Mouse (Mus musculus): ENCODE data around the gene Pitpnb. TPM values are rescaled to one million over a fixed set of nuclear protein-coding genes. Genes with fewer than 3 reads are reported as not detected.

Pitpnb gene
- total and polyA plus RNA-seq, 3 experiments: 14.9 to 85.7 (median 16.2) TPM

DNA sequence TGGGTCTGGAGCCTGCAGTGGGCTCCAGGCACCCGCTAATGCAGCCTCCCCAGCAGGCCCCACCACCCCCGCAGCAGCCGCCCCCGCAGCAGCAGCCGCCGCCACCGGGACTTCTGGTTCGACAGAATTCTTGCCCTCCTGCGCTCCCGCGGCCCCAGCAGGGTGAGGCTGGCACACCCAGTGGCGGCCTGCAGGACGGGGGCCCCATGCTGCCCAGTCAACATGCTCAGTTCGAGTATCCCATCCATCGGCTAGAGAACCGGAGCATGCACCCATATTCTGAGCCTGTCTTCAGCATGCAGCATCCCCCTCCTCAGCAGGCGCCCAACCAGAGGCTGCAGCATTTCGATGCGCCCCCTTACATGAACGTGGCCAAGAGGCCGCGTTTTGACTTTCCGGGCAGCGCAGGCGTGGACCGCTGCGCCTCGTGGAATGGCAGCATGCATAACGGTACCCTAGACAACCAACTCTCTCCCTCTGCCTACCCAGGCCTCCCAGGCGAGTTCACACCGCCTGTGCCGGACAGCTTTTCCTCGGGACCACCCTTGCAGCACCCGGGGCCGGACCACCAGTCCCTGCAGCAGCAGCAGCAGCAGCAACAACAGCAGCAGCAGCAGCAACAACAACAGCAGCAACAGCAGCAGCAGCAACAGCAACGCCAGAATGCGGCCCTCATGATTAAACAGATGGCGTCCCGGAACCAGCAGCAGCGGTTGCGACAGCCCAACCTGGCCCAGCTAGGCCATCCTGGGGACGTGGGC is 88.7 kb downstream of the Pitpnb start:
- TF ChIP-seq MYC (IDR thresholded peaks at IDR 0.05; ENCODE audit: low read depth, low read length) (no peak), ZMIZ1 (IDR thresholded peaks at IDR 0.05; ENCODE audit: low read depth, low read length) (no peak), SIN3A (IDR thresholded peaks at IDR 0.05; ENCODE audit: low read length) (no peak), SMC3 (IDR thresholded peaks at IDR 0.05; ENCODE audit: low read depth, low read length) (no peak), ZKSCAN1 (IDR thresholded peaks at IDR 0.05; ENCODE audit: borderline replicate concordance, low read depth, low read length) (no peak), GABPA (IDR thresholded peaks at IDR 0.05; ENCODE audit: insufficient replicate concordance, low read depth, low read length) (no peak), KAT2A (IDR thresholded peaks at IDR 0.05; ENCODE audit: insufficient replicate concordance, low read length) (no peak), MAFK (IDR thresholded peaks at IDR 0.05; ENCODE audit: insufficient replicate concordance, low read length) (no peak), RCOR1 (conservative IDR thresholded peaks at IDR 0.05; ENCODE audit: low read depth, low read length) (no peak)
- Histone ChIP-seq H3K79me2 (replicated peaks; ENCODE audit: control insufficient read depth, extremely low read depth, insufficient read depth, poor library complexity, severe bottlenecking) (no peaks in the 10 kb centered on the region), H3K27me3 (replicated peaks) (no peaks in the 10 kb centered on the region), H3K9me3 (replicated peaks; ENCODE audit: low read length) (peaks cover 60% of the 10 kb centered on the region), H3K4me2 (ENCODE audit: insufficient read depth, low read depth, poor library complexity, severe bottlenecking) (no peak overlapping the region), H3K9ac (ENCODE audit: insufficient read depth, low read depth) (no peak overlapping the region), H3K4me1 (ENCODE audit: control insufficient read depth in 1 of 2, insufficient read depth in 2 of 2) (no peaks in the 10 kb centered on the region), H3K27ac (ENCODE audit: insufficient read depth, low read depth) (no peak overlapping the region), H3K4me3 (replicated peaks in 1 of 3; ENCODE audit: low read depth in 2 of 3, low read length in 2 of 3, poor library complexity in 1 of 3) (no peak overlapping the region), H3K36me3 (replicated peaks in 1 of 2; ENCODE audit: control insufficient read depth in 1 of 2, insufficient read depth in 1 of 2, low read length in 1 of 2) (no peaks in the 10 kb centered on the region)
- in situ Hi-C loops (cut with MboI; ENCODE audit: low pct_ligation_motif_present, low pct_unique_long_range_greater_than_20kb, low sequenced_read_pairs) (no loop called here), dilution Hi-C loops (cut with MboI; ENCODE audit: extremely low pct_ligation_motif_present, extremely low pct_unique_long_range_greater_than_20kb, low sequenced_read_pairs) (no loop called here)
- no peak for DNase-seq (ENCODE audit: extremely low read depth)

- dilution Hi-C loops (cut with MboI; ENCODE audit: extremely low pct_ligation_motif_present, extremely low pct_unique_long_range_greater_than_20kb, low sequenced_read_pairs) (no loop called here), in situ Hi-C loops (cut with MboI; ENCODE audit: low pct_ligation_motif_present, low pct_unique_long_range_greater_than_20kb, low sequenced_read_pairs) (no loop called here)
- H3K4me2 ChIP-seq (ENCODE audit: insufficient read depth, low read depth, poor library complexity, severe bottlenecking): no peak overlapping the region
- peaks cover 3% of the 10 kb centered on the region for H3K27me3 ChIP-seq (replicated peaks)
- H3K27ac ChIP-seq (ENCODE audit: insufficient read depth, low read depth): no peak overlapping the region
- DNase-seq (ENCODE audit: extremely low read depth): no peak
- no peak overlapping the region for H3K4me3 ChIP-seq (replicated peaks in 1 of 3; ENCODE audit: low read depth in 2 of 3, low read length in 2 of 3, poor library complexity in 1 of 3)
- no peaks in the 10 kb centered on the region for H3K79me2 ChIP-seq (replicated peaks; ENCODE audit: control insufficient read depth, extremely low read depth, insufficient read depth, poor library complexity, severe bottlenecking)
- no peaks in the 10 kb centered on the region for H3K4me1 ChIP-seq (ENCODE audit: control insufficient read depth in 1 of 2, insufficient read depth in 2 of 2)
- H3K9me3 ChIP-seq (replicated peaks; ENCODE audit: low read length): peaks cover 63% of the 10 kb centered on the region
- no peak for TF ChIP-seq MXI1 (IDR thresholded peaks at IDR 0.05; ENCODE audit: low read depth, low read length)
- TF ChIP-seq POLR2A (IDR thresholded peaks at IDR 0.05; ENCODE audit: low read depth, low read length): no peak
- no peak overlapping the region for H3K9ac ChIP-seq (ENCODE audit: insufficient read depth, low read depth)
- H3K36me3 ChIP-seq (replicated peaks in 1 of 2; ENCODE audit: control insufficient read depth in 1 of 2, insufficient read depth in 1 of 2, low read length in 1 of 2): no peaks in the 10 kb centered on the region
Observed at GRCm38 (mm10) chr5:111420011-111420691, 89.6 kb downstream of the Pitpnb start.

- no peak overlapping the region for H3K4me2 ChIP-seq (ENCODE audit: insufficient read depth, low read depth, poor library complexity, severe bottlenecking)
- dilution Hi-C loops (cut with MboI; ENCODE audit: extremely low pct_ligation_motif_present, extremely low pct_unique_long_range_greater_than_20kb, low sequenced_read_pairs): no loop called here
- no peaks in the 10 kb centered on the region for H3K79me2 ChIP-seq (replicated peaks; ENCODE audit: control insufficient read depth, extremely low read depth, insufficient read depth, poor library complexity, severe bottlenecking)
- H3K36me3 ChIP-seq (replicated peaks in 1 of 2; ENCODE audit: control insufficient read depth in 1 of 2, insufficient read depth in 1 of 2, low read length in 1 of 2): no peaks in the 10 kb centered on the region
- no peak for TF ChIP-seq IRF4 (IDR thresholded peaks at IDR 0.05; ENCODE audit: low read depth, low read length)
- no peak for TF ChIP-seq SMC3 (IDR thresholded peaks at IDR 0.05; ENCODE audit: low read depth, low read length)
- no peak for TF ChIP-seq PAX5 (IDR thresholded peaks at IDR 0.05; ENCODE audit: low read length)
- TF ChIP-seq JUND (conservative IDR thresholded peaks at IDR 0.05; ENCODE audit: low read depth, low read length): no peak
- TF ChIP-seq ZMIZ1 (IDR thresholded peaks at IDR 0.05; ENCODE audit: low read depth, low read length): no peak
- no peak for TF ChIP-seq MEF2A (IDR thresholded peaks at IDR 0.05; ENCODE audit: borderline replicate concordance, low read depth, low read length)
- TF ChIP-seq E2F4 (IDR thresholded peaks at IDR 0.05; ENCODE audit: insufficient replicate concordance, low read depth, low read length): no peak
- no peak for TF ChIP-seq ETS1 (conservative IDR thresholded peaks at IDR 0.05; ENCODE audit: low read depth, low read length)
- TF ChIP-seq ZNF384 (IDR thresholded peaks at IDR 0.05; ENCODE audit: low read depth, low read length): no peak
- TF ChIP-seq MAFK (IDR thresholded peaks at IDR 0.05; ENCODE audit: insufficient replicate concordance, low read length): no peak
- TF ChIP-seq UBTF (IDR thresholded peaks at IDR 0.05; ENCODE audit: low read depth, low read length): no peak
- TF ChIP-seq USF2 (conservative IDR thresholded peaks at IDR 0.05; ENCODE audit: low read depth, low read length): no peak
- TF ChIP-seq MAZ (IDR thresholded peaks at IDR 0.05; ENCODE audit: low read depth, low read length): no peak
- no peak overlapping the region for H3K9ac ChIP-seq (ENCODE audit: insufficient read depth, low read depth)
- in situ Hi-C loops (cut with MboI; ENCODE audit: low pct_ligation_motif_present, low pct_unique_long_range_greater_than_20kb, low sequenced_read_pairs): no loop called here
- H3K4me3 ChIP-seq (replicated peaks in 1 of 3; ENCODE audit: low read depth in 2 of 3, low read length in 2 of 3, poor library complexity in 1 of 3): no peak overlapping the region
- H3K9me3 ChIP-seq (replicated peaks; ENCODE audit: low read length): peaks cover 63% of the 10 kb centered on the region
- H3K27me3 ChIP-seq (replicated peaks): peaks cover 3% of the 10 kb centered on the region
- H3K4me1 ChIP-seq (ENCODE audit: control insufficient read depth in 1 of 2, insufficient read depth in 2 of 2): no peaks in the 10 kb centered on the region
- no peak overlapping the region for H3K27ac ChIP-seq (ENCODE audit: insufficient read depth, low read depth)
- DNase-seq (ENCODE audit: extremely low read depth): no peak
Observed at GRCm38 (mm10) chr5:111420896-111421295, 90.3 kb downstream of the Pitpnb start.
